Mouse (Mus musculus) liver, postnatal 0 days (tissue): ENCODE results near the gene Olfr642.

ENCODE experiments used
- CTCF ChIP-seq: sonication (generic); IDR thresholded peaks from 2 replicates; pipeline ENCODE4 v1.5.1; 2016; ENCODE audit warnings: antibody characterized with exemption, low read depth
- EP300 ChIP-seq: IDR thresholded peaks from 2 replicates; pipeline ENCODE4 v1.6.1; 2016; ENCODE audit warnings: antibody characterized with exemption, low read depth, mild to moderate bottlenecking

GRCm38 (mm10) chr7:104026978-104027377 is 25.5 kb downstream of the Olfr642 start:
- TF ChIP-seq EP300 (no peak), CTCF (no peak)
